Mouse (Mus musculus): ENCODE measurements around the gene Lrch3. TPM values are rescaled to one million over a fixed set of nuclear protein-coding genes. Genes with fewer than 3 reads are reported as not detected.
"Not testable (repeated sequence)": the region's sequence is repeated elsewhere in the genome, so short reads cannot be mapped to it uniquely, and the experiment has no call there.

Lrch3 gene
- total RNA-seq, 2 experiments from 2014 or later: 30.5 to 34.4 TPM

- not testable (repeated sequence) for DNase-seq
These were observed 141.0 kb downstream of the Lrch3 start for GRCm38 (mm10) chr16:33054927-33055326.

GRCm38 (mm10) chr16:33055655-33056054 lies 141.8 kb downstream of the Lrch3 start:
- DNase-seq: no peak

DNA sequence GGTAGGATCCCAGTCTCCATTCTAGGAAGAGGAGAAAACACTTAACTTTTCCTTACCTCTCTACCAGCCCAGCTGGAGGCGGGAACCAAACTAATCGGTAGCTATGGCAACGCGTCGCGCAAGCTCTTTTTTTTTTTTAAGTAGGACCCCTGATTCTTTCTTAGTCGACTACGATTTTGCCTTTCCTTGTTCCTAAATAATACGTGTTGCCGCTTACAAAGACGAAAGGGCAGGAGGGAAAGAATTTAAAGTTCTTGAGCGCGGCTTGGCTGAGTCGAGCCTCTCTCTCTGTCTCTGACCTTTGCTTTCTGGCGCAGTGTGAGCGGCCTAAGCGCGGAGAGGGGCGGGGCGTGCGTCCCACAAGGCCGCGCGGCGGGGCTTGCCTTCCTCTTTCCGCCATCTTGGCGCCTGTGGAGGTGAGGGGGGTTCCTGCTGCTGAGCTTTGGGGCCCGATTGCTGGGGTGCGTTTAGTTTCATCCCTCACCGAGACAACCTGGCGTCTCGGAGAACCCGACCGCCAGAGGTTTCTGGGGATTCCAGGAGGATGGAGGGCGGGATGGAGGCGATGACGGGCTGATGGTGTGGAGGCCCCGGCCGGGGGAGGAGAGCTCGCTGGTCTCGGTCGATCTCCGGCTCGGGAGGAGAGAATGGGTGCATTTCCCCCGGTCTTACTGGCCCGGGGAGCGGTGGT lies 142.3 kb downstream of the Lrch3 start, which contains the start of the genes Iqcg and Rpl35a:
Gene Iqcg (minus strand): TSS at position 124 of the 691 bp plus-strand sequence.
Gene Rpl35a (plus strand): TSS at position 359 of the 691 bp plus-strand sequence.
- peak; percentile 89 to 93 for DNase-seq

- DNase-seq: peak; percentile 34 to 37
These were observed 142.9 kb downstream of the Lrch3 start for GRCm38 (mm10) chr16:33056786-33057185.

- no peak for DNase-seq
These were observed 144.1 kb downstream of the Lrch3 start for GRCm38 (mm10) chr16:33058033-33058432.

- DNase-seq: not testable (repeated sequence)
These were observed 144.8 kb downstream of the Lrch3 start for GRCm38 (mm10) chr16:33058656-33059055.

- DNase-seq: no peak
These were observed 145.6 kb downstream of the Lrch3 start for GRCm38 (mm10) chr16:33059471-33059870.

DNA sequence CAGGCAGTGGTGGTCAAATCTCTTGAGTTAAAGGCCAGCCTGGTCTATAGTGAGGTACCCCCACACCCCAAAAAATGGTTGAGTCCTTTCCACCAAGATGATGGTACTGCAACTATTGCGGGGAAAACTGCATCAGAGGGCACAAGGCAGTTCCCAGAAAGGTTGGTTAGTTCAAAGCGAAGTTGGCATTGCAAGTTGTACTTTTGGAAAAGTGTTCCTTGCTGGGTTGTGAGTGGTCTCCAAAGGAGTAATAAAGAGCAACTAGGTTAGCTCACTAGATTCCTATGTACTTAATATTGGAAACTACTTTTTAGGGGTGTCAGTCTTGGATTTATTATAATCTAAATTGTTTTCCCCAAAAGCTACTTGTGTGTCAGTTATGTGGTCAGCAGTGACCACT lies 147.0 kb downstream of the Lrch3 start:
- DNase-seq: no peak

GRCm38 (mm10) chr16:33061400-33061799 lies 147.5 kb downstream of the Lrch3 start:
- DNase-seq: no peak

- peak; percentile 96 for DNase-seq
These were observed 148.3 kb downstream of the Lrch3 start, which contains the start of gene Lmln for GRCm38 (mm10) chr16:33062024-33062681. Gene Lmln, plus strand, starts transcription at chr16:33062521.

- DNase-seq: peak; percentile 75 to 79
These were observed 148.8 kb downstream of the Lrch3 start for GRCm38 (mm10) chr16:33062682-33063131.

DNA sequence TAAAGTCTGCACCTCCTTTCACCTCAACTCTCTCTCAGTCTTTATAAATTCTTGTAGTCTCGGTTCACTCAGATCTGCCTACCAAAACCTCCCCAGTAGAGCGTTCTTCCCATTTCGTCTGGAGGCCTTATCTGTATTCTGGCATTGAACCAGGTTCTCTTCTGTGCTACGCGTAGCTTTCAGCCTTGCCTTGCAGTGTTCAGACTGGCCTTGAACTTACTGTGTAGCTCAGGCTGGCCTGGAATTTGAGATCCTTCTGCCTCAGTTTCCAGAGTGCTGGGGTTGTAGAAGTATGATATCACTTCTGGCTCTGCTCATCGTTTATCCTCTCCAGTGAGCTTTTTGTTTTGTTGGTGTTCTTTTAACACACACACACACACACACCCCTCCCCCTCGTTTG lies 149.4 kb downstream of the Lrch3 start:
- peak in 1 of 2 experiments; percentile 32 for DNase-seq

GRCm38 (mm10) chr16:33064636-33065035 lies 150.7 kb downstream of the Lrch3 start:
- no peak for DNase-seq

Other genes with a start within 250 kb of the Lrch3 start
- not detected for gene Muc4, start 178.2 kb upstream of the Lrch3 start, total RNA-seq (2021)
- not detected for gene Muc20, start 116.7 kb upstream of the Lrch3 start, total RNA-seq (2021)
- not detected for gene Smbd1, start 103.6 kb upstream of the Lrch3 start, total RNA-seq (2021)
- gene Fyttd1, start 36.6 kb upstream of the Lrch3 start, total RNA-seq (2021): 100 to 1,000 TPM; 104 to 118 TPM
- gene Rubcn, start 36.3 kb upstream of the Lrch3 start, total RNA-seq (2021): 10 to 100 TPM; 26.7 to 29.9 TPM
- 1 to 10 TPM; 2.3 to 2.6 TPM for gene Iqcg, start 142.1 kb downstream of the Lrch3 start, total RNA-seq (2021)
- 100 to 1,000 TPM; 627 to 726 TPM for gene Rpl35a, start 142.4 kb downstream of the Lrch3 start, total RNA-seq (2021)
- 10 to 100 TPM; 12.9 TPM for gene Lmln, start 148.4 kb downstream of the Lrch3 start, total RNA-seq (2021)

Measured in adrenal gland, postnatal 36 days (tissue).